Mouse (Mus musculus) c-Kit-positive CD71-positive TER-119-positive erythroid progenitor cells, embryonic 14.5 days (primary cell): ENCODE results near the gene Nup214.

Experiments
- DNase-seq: peaks from one replicate; pipeline ENCODE4 v3.0.0-alpha.2; 2013; ENCODE audit warnings: low spot score

Nup214 gene

DNA sequence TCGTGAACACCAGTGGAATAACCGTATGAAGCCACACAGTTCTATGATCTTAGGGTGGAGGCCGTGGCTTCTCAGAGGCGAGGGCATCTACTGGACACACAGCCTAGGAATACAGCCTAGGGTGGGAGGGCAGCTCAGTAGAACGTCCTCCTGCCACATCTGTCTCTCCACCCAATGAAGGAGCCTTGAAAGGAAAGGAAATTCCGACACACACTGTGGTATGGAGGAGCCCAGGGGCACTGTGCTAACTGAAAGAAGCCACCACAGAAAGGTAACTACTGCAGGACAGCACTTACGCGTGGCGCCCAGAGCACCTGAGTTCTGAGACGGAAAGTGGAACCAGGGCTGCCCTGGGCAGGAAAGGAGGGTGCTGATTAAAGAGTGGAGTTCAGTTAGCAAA lies 96.5 kb downstream of the Nup214 start:
- no peak for DNase-seq

DNA sequence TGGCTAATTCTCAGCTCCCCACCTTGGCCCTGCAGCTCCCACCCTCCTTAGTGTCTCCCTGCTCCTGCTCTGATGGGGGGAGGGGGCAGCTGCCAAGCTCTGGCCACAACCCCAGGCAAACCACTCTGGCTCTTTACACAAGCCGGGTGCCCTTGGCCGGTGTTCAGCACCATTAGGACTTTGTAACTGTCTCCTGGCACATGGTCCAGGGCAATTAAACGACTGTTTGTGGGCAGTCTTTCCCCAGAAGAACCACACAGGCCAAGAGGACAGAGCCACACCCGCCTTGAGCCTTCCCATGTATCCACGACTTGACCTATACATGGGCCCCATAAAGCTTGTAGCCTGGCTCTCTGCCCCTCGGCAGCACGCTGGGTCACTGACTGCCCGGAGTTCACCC lies 100.2 kb downstream of the Nup214 start:
- no peak for DNase-seq

DNA sequence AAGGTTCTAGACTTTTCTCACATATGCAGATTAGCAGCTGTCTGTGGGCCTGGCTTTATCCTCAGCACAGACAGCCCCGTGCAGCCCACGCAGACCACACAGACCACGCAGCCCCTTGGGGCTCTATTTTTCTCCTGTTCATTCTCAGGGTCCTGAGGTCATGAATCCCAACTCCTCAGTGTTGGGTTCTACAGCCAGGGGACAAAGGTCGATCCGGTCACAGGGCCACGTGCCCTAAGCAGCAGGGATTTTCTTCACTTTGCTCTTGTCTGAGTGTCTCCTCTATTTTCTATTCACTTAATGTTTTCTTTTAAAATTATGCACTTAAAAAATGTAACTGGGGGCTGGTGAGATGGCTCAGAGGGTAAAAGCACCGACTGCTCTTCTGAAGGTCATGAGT lies 101.1 kb downstream of the Nup214 start:
- no peak for DNase-seq

DNA sequence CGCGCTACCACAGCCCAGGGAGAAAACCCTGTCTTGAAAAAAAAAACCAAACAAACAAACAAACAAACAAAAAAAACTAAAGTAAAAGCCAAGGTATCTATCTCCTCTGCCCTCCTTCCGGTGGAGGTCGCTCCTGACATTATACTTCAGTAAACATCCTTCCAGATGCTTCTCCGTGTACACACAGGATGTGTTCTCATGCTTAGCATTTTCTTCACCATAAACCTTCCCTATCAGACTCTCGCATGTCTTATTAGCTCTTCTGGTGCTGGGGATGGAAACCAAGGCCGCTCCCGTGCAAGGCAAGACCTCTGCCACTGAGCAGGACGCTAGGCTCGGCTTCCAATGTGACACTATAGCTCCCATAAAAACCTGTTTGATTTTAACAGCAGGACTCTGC lies 103.5 kb downstream of the Nup214 start:
- no peak for DNase-seq

DNA sequence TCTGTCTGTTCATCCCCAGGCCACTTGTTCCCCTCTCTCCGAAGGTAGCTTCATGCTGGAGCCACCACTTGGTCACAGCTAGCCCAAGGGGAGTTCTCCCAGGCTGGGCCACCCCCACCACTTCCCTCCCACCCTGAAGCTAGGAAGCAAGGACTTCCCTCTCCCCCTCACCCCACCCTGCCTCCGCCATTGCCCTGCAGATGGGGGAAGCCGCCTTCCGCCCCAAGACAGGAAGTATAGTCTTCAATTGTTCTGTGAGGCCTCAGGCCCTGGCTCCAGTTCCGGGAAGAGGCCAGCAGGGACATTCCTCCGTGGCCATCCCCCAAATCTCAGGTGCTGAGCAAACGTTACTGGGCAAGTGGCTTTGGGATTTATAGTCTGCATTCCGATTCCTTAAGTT lies 104.3 kb downstream of the Nup214 start:
- DNase-seq: no peak

DNA sequence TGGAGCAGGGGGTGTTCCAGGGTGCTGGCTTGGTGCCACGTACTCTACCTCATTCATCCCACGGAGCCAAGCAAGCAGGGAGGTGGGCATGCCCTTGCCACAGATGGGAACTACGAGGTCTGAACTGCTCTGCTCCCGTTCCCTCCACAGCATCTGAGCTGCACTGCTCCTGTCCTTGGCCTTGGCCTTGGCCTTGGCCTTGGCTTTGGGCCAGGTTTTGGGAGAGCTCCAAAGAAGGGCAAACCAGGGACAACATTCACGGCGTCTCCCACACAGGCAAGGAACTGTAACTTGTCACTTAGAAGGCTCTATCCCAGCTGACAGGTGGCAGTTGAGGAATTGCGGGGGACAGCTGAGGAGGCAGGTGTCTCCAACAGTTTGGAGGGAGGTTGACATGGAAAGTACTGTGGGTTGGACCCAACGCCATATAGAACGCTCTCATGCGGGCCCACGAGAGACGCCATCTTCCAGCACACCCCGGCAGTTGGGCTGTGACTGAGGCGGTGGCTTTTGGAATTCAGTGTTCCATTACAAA lies 105.0 kb downstream of the Nup214 start:
- no peak for DNase-seq

DNA sequence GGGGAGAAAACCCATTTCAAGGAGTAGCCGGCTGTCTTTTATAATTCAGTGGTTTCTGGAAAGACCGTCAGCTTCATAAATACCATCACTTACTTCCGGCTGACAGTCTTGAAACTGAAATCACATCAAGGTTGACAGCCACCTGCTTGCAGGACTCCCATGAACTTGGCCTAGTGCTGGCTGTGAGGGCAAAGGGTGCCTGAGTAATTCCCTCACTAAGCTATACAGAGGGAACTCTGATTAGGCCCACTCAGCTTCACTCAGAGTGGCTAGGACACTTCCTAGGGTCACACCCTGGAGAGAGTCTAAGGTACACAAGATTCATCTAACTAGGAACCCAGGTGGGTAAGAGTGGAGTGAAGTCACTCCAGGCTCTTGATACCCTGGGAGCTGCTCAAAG lies 106.4 kb downstream of the Nup214 start:
- no peak for DNase-seq

DNA sequence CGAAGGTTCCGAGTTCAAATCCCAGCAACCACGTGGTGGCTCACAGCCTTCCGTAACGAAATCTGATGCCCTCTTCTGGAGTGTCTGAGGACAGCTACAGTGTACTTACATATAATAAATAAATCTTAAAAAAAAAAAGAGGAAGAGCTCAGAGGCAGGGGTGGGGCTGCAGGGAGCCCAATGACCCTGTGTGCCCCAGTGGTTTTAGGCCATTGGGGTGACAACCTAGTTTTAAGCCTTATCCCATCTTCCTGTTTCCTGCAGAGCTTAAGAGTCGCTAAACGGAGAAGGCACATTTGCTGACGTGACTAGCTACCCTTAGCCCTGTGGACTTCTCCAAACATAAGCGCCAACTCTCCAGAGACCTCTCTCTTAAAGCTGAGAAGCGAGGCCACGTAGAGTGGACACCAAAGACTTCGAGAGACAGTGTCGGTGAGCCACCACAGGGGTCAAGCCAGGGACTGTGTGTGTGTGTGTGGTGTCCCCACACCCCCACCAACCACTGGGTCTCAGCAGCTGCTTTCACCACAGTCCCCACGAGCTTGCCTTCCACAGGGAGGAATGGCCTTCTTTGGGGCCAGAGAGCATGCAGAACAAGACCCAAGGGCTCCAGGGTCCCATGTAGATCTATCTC lies 107.2 kb downstream of the Nup214 start:
- no peak for DNase-seq

DNA sequence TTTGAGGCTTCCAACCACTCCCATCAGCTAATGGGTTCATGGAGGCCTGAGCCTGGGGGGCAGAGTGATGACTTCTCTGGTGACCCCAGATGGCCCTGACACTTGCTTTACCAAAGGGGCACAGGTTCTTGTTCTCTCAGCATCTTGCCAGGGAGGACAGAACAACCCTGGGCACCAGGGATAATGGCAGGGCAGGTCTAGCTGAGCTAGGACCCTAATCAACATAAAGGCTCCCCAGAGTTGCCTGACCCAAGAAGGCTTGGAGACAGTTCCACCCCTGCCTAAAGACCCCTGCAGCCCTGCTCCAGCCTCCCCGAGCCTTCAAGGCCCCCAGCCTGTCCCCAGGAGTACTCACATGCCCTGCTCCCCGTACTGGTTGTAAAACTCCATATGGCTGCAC lies 108.0 kb downstream of the Nup214 start:
- no peak for DNase-seq

DNA sequence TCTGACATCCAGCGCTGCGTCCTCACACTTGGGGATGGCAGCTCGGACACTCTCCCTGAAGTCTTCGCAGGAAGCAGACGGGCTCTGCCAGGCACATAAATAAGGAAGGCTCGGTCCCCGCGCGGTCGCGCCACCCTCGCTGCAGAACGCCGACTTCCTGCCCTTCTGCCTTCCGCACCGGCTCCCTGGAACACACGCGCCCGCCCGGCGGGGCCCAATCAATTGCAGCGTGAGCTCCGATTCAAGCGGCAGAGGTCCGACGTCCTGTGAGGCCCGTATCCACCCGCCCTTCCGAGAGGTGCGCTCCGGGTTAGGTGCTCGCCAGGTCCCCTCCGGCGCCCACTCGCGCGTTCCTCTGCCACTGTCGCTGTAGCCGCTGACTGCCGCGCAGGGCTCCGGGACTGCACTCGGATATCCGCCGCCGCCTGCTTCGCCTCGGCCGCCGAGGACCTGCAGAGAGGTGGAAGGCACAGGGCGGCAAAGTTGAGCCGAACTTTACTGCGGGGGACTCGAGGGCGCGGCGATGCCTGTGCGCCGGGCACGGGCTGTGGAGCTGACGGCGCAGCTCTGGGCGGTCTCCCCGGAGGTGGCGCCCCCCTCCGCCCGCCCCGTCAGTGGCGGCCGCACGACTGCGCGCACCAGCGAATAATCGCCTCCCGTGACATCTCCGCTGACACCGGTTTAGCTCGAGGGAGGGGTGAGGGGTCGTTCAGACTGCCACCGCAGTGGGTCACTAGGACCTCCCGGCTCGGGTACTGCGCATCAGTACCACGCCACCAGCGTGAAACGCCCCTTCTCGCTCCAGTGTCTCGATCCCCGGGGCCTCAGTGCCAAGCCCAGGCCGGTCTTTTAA lies 109.1 kb downstream of the Nup214 start:
- peak; percentile 55 for DNase-seq

DNA sequence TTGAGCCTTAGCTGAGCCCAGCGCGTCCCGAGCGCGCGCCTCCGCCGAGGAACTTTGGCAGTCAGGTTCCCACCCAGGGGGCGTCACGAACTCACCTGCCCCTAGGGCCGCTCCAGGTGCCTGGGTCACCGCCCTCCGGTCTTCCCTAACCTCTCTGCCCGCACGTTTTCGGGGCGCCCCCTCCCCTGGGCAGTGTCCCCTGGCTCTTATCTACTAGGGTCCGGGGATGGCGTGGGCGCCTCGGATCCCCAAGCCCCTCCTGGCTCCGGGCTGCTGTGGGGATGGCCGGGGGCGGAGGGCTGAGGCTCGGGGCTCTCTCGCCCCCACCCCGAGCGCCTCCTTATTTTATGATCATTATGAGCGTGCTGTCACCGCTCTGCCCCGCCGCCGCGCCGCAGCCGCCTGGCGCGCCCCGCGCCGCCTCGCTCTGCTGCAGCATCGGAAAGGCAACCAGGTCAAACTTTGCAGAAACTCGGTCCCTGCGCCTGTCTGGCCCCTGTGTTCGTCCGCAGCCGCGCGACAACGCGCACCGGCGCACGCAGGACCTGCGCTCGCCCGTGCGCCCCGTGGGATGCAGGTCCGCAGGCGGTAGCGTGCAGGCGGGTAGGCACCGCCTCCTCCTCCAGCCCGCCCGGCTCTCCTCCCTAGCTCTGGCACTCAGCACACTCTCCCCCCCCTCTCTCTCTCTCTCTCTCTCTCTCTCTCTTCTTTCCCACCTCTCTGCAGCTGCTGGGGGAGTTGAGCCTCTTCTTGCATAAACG lies 110.1 kb downstream of the Nup214 start, which contains the start of gene Fam78a:
Gene Fam78a, minus strand, starts transcription at position 747 of the 761 bp plus-strand sequence.
- no peak for DNase-seq

DNA sequence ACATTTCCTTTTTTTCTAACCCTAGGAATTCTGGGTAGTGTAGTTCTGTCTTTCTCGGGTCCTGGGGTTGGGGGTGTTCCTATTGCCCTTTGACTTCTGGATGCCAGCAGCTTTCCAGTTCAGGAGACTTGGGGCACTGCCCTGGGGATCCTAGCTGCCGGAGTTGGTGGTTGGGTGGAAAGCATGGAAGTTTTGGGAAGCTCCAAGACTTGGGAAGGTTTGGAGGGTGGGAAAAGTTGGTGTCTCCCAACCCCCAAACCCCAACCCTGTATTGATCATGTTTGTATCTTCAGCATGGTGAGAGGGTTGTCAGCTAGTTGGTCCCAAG lies 110.6 kb downstream of the Nup214 start:
- DNase-seq: no peak

DNA sequence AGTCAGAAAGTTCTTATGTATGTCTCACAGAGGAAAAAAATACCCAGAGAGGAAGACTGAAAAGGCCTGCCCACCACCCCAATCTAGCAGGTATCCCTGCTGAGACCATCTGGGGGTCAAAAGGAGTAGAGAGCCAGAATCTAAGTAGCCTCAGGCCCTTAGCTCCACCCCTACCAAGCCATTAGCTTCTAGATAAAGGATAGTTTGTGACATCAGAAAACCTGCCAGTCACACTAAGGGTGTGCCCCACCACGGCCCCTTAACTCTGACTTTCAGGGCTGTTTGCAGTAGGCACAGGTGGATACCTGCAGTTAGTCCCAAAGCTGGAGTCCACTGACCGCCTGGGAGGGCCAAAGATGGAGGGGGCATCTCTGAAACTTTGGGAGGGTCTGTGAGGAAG lies 111.0 kb downstream of the Nup214 start:
- peak; percentile 77 for DNase-seq

DNA sequence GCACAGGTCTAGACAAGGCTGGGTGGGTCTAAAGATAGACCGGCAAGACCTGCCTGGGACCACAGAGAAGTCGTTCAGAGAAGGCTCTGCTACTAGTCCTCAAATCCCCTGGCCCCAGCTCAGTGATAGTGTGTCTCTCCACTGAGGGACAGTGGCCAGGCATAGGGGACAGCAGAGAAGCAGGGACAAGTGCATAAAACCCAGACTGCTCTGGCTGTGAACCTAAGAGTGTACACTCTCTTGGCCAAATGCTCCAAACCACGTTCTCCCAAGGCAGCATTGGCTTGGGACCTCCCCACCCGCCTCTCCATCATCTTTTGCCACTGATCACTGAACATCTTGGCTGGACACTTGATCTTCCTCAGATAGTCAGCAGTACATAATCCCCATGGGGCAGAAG lies 113.4 kb downstream of the Nup214 start:
- DNase-seq: no peak

DNA sequence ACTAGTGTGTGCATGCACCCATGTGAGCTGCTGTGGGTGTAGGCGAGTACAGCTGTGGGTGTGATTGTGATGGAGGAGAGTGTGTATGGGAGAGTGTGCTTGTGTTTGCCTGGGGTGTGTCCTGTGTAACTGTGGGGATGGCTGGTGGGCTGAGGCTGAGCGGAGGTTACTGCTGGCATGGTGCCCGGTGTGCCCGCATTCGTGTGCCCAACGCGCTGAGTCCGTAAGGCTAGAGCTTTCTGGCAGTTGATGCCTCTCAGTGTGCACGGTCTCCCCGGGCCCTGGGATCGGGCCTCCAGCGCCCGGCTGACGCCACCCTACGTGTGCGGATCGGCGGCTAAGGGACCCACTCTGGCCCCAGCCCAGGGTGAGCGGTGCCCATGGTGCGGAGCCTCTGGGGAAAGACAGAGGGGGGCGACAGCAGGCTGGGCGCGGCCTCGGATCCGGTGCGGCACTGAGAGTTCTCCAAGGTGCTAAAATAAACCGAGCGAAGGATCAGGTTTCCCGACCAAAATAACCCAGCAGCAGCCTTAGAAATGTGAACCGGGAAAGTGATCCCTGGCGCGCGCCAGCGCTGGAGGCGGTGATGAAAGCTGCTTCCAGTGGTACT lies 114.2 kb downstream of the Nup214 start:
- no peak for DNase-seq

DNA sequence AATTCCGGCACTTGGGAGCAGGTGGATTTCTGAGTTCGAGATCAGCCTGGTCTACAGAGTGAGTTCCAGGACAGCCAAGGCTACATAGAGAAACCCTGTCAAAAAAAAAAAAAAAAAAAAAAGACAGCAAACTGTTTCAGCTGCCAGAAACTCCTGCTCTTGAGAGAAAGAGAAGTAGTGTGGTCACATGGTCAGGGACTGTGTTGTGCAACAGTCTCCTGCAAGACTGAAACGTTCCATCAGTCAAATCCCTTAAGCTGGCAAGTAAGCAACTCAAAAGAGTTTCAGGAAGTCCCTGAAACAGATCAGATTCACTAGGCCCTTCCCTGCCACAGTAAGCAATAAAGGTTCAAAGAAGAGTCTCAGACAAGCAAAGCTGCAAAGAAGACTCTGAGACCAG lies 115.4 kb downstream of the Nup214 start:
- DNase-seq: no peak

DNA sequence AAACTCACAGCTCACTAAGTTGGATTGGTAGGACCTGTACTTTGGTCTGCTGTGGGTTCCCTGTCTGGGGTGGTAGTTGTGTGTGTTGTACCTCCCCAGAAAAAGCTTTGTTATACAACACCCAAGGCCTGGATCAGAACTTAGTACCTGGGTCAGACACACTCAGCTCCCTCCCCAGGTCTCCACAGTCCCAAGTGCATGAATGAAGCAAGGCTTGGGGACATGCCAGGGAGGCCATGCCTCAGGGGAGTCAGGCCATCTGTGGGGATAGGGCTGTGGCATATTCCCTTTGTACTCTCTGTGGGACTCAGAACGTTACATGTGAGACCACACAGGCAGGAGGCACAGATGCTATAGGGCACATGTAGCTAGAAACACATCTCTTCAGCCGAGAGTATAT lies 115.9 kb downstream of the Nup214 start:
- DNase-seq: no peak

DNA sequence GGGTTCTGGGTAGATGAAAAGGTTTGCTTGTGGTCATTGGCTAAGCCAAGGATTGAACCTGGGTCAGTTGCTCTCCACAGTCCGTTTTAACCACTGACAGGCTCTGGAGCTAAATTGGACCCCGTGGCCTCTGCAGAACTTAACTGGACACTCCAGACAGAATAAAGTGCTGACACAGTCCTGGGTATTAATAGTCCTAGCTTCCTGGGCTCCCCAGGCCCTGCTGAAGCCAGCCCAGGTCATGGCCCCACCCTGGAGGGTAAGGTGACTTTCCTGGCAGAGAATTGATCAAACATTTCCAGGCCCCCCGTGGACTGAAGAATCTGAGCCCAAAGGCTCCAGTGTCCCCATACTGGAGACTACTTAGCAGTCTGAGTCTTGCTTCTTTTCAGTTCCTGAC lies 117.7 kb downstream of the Nup214 start:
- DNase-seq: no peak

DNA sequence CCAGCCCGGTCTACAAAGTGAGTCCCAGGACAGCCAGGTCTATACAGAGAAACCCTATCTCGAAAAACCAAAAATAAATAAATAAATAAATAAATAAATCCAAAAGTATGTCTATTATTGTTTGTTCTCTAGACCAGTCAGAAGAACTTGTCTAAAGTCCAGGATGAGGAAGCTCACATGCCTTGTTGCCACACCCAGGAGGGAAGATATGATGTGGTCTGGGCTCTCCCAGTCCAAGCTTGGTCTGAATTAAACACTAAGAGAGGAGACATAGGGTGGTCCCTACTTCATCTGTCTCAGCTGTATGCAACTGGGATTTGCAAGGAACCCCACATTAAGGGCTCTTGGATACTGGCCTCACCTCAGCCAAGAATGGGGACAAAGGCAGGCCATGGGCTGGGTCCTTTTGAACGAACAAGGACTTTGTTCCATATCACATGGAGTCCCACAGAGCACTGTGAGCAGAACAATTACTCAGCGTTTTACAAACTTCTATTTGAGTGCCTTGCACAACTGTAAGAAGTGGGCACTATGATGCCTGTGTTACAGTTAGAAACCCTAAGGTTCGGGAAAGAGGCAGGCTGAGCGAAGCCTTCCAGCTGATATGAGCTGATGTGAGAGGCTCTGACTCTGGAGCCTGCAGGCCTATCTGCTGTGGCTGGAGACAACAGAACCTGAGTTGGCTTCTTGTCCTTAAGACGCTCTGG lies 119.9 kb downstream of the Nup214 start:
- no peak for DNase-seq

DNA sequence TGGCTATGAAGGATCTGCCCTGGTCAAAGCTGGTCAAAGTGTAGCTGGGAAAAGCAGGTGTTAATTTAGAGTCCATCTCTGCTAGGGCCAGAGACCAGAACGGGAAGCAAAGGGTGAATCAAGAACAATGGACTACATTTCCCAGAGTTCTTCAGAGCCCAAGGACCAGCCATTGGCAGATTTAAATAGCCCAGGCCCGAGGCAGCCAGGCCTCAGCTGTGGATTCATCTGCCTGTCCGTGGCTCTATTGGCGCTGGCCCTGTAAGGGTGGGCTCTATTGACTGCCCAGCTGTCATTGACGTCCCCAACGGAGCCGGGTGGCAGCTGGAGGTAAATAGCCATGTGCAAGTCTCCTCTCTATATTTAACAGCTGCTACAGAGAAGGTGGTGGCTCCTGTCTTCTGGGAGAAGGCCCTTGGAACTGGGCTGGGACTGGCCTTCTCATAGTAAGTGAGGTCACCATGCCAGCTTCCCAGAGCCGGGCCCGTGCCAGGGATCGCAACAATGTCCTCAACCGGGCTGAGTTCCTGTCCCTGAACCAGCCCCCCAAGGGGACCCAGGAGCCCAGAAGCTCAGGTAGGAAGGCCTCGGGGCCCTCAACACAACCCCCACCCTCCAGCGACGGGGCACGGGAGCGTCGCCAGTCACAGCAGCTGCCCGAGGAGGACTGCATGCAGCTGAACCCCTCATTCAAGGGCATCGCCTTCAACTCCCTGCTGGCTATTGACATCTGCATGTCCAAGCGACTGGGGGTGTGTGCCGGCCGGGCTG lies 121.3 kb downstream of the Nup214 start, which contains the start of gene Plpp7:
Gene Plpp7, plus strand, starts transcription at position 178 of the 771 bp plus-strand sequence.
- DNase-seq: no peak

DNA sequence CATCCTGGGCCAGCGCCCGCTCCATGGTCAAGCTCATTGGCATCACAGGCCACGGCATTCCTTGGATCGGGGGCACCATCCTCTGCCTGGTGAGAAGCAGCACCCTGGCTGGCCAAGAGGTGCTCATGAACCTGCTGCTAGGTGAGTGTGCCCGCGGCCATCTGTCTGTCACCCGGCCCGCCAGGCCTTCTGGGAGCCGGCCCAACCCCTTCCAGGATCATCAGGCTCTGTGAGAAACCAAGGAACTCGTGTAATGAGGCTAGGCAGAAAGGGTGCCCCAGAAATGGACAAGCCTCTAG lies 121.8 kb downstream of the Nup214 start:
- no peak for DNase-seq
